Mouse (Mus musculus) heart, postnatal 0 days (tissue): ENCODE results near the gene Acaca. TPM values are rescaled to one million over a fixed set of nuclear protein-coding genes. Genes with fewer than 3 reads are reported as not detected.

Experiments used
- ATAC-seq: fragments of 200-750 bp; cut with Nextera tagmentation; 2 replicates; pipeline ENCODE4 v1.8.0; 2017; ENCODE audit warnings: low read depth, moderate number of reproducible peaks, moderate library complexity; ENCODE audit not compliant: insufficient read depth
- DNase-seq: peaks from one replicate; pipeline ENCODE4 v3.0.0-alpha.2; 2016; ENCODE audit warnings: low spot score
- H3K27ac ChIP-seq: fragments of 300-500 bp; sonication (generic); 2 replicates; pipeline ENCODE4 v1.5.1; 2014; ENCODE audit warnings: low read depth, mild to moderate bottlenecking
- H3K27me3 ChIP-seq: fragments of 300-500 bp; sonication (generic); 2 replicates; pipeline ENCODE4 v1.6.1; 2014; ENCODE audit warnings: low read length, mixed read lengths; ENCODE audit not compliant: control insufficient read depth, insufficient read depth
- H3K36me3 ChIP-seq: fragments of 300-500 bp; sonication (generic); replicated peaks from 2 replicates; pipeline ENCODE4 v1.6.1; 2014; ENCODE audit warnings: low read length, mixed read lengths; ENCODE audit not compliant: control insufficient read depth, insufficient read depth
- H3K4me1 ChIP-seq: fragments of 300-500 bp; sonication (generic); 2 replicates; pipeline ENCODE4 v1.6.1; 2014; ENCODE audit warnings: antibody characterized with exemption; ENCODE audit not compliant: control insufficient read depth, insufficient read depth
- H3K4me2 ChIP-seq: fragments of 300-500 bp; sonication (generic); 2 replicates; pipeline ENCODE4 v1.6.1; 2014; ENCODE audit warnings: low read depth, mild to moderate bottlenecking, low read length, moderate library complexity
- H3K4me3 ChIP-seq: fragments of 300-500 bp; sonication (generic); 2 replicates; pipeline ENCODE4 v1.5.1; 2014; ENCODE audit warnings: low read depth, low read length
- H3K9ac ChIP-seq: fragments of 300-500 bp; sonication (generic); replicated peaks from 2 replicates; pipeline ENCODE4 v1.6.1; 2014; ENCODE audit warnings: low read depth, low read length, mixed read lengths
- H3K9me3 ChIP-seq: fragments of 300-500 bp; sonication (generic); replicated peaks from 2 replicates; pipeline ENCODE4 v1.6.1; 2016; ENCODE audit warnings: low read length; ENCODE audit not compliant: control insufficient read depth
- CTCF ChIP-seq: IDR thresholded peaks from 2 replicates; pipeline ENCODE4 v1.5.1; 2016; ENCODE audit warnings: antibody characterized with exemption, control low read depth, low read depth
- EP300 ChIP-seq: IDR thresholded peaks from 2 replicates; pipeline ENCODE4 v1.6.1; 2016; ENCODE audit warnings: antibody characterized with exemption, low read depth
- WGBS: fragments of 180-500 bp; shearing (Covaris S2); extraction: QIAGEN DNeasy Blood & Tissue Kit; methylation state at CpG from one replicate; pipeline ENCODE4 v1.1.7; 2014; 5-methylcytosine and 5-hydroxymethylcytosine counted together
- polyA plus RNA-seq: library from polyadenylated mRNA; unstranded; fragments of >200 nt; fragmentation: Nextera tagmentation; extraction: Ambion mirVana; gene quantifications from 2 replicates; pipeline ENCODE4 v1.2.1, GENCODE M21; 2015
- total RNA-seq: library from RNA; depleted of rRNA; stranded (reverse); fragments of >200 nt; gene quantifications from 2 replicates; pipeline ENCODE4 v1.2.3, GENCODE M21; 2014; ENCODE audit warnings: low replicate concordance

The Acaca gene
- total and polyA plus RNA-seq, 2 experiments from 2014 or later, result 3.0 to 11.5 TPM

DNA sequence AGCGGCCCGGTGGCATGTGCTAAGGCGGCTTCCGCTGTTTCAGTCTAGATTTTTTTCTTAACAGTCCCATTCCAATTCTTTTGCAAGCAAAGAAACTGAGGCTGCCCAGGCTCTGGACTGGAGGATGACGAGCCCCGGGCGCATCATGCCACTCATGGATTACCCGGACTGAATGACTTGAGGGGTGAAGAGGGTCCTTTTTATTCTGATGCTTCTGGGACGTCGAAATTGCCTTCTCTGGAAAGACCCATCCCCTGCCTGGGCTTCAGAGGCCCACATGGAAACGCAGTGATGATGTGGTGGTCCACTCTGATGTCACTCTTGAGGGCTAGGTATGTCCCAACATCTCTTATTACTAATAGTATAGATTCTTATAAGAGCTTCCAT lies 320 bp downstream of the Acaca start:
- H3K27me3 ChIP-seq, result no peaks in the 10 kb centered on the region
- H3K9me3 ChIP-seq, result no peaks in the 10 kb centered on the region
- H3K36me3 ChIP-seq, result peaks cover 23% of the 10 kb centered on the region
- ATAC-seq (no peak), DNase-seq (no peak)
- TF ChIP-seq CTCF (no peak), EP300 (no peak)
- WGBS, result 4% methylated on average over 11 of the region's 11 CpGs
- no peak overlapping the region for H3K27ac ChIP-seq
- peak overlapping the region; percentile 85 for H3K4me2 ChIP-seq
- peak overlapping the region; percentile 85 for H3K9ac ChIP-seq
- peak overlapping the region; percentile 98 for H3K4me3 ChIP-seq
- H3K4me1 ChIP-seq, result no peaks in the 10 kb centered on the region

- H3K4me1 ChIP-seq, result no peaks in the 10 kb centered on the region
- no peak for TF ChIP-seq CTCF
- TF ChIP-seq EP300, result no peak
- H3K36me3 ChIP-seq, result no peaks in the 10 kb centered on the region
- H3K27me3 ChIP-seq, result no peaks in the 10 kb centered on the region
- no peak overlapping the region for H3K4me2 ChIP-seq
- H3K9me3 ChIP-seq, result no peaks in the 10 kb centered on the region
- no peak overlapping the region for H3K4me3 ChIP-seq
- 86% methylated on average over 2 of the region's 2 CpGs for WGBS
- DNase-seq (no peak), ATAC-seq (no peak)
- no peak overlapping the region for H3K27ac ChIP-seq
- H3K9ac ChIP-seq, result no peak overlapping the region
Observed at GRCm38 (mm10) chr11:84134331-84134860, 4.9 kb downstream of the Acaca start.

GRCm38 (mm10) chr11:84136453-84136852 lies 7.0 kb downstream of the Acaca start:
- no peak for DNase-seq
- 87% methylated on average over 3 of the region's 3 CpGs for WGBS
- no peak overlapping the region for H3K27ac ChIP-seq
- no peak for ATAC-seq
- no peaks in the 10 kb centered on the region for H3K27me3 ChIP-seq
- H3K4me3 ChIP-seq, result no peak overlapping the region
- no peaks in the 10 kb centered on the region for H3K4me1 ChIP-seq
- TF ChIP-seq EP300, result no peak
- no peak overlapping the region for H3K9ac ChIP-seq
- H3K9me3 ChIP-seq, result no peaks in the 10 kb centered on the region
- H3K4me2 ChIP-seq, result no peak overlapping the region
- H3K36me3 ChIP-seq, result no peaks in the 10 kb centered on the region

- Histone ChIP-seq H3K9me3 (no peaks in the 10 kb centered on the region), H3K9ac (no peak overlapping the region), H3K4me1 (no peaks in the 10 kb centered on the region), H3K27me3 (no peaks in the 10 kb centered on the region), H3K4me2 (no peak overlapping the region), H3K27ac (no peak overlapping the region), H3K4me3 (no peak overlapping the region), H3K36me3 (no peaks in the 10 kb centered on the region)
- TF ChIP-seq CTCF, result peak; percentile 71
- no peak for TF ChIP-seq EP300
- WGBS, result 38% methylated on average over 2 of the region's 2 CpGs
- no peak for ATAC-seq
- DNase-seq, result no peak
Observed at GRCm38 (mm10) chr11:84141752-84142151, 12.3 kb downstream of the Acaca start.

- Histone ChIP-seq H3K4me2 (no peak overlapping the region), H3K27ac (no peak overlapping the region), H3K4me3 (no peak overlapping the region), H3K27me3 (no peaks in the 10 kb centered on the region), H3K36me3 (no peaks in the 10 kb centered on the region), H3K9ac (no peak overlapping the region), H3K4me1 (no peaks in the 10 kb centered on the region), H3K9me3 (no peaks in the 10 kb centered on the region)
- ATAC-seq (no peak), DNase-seq (no peak)
- WGBS, result 67% methylated on average over 10 of the region's 10 CpGs
- TF ChIP-seq EP300, result no peak
- no peak for TF ChIP-seq CTCF
Observed at GRCm38 (mm10) chr11:84145201-84145798, 15.8 kb downstream of the Acaca start.

- DNase-seq (no peak), ATAC-seq (no peak)
- WGBS, result 61% methylated on average over 3 of the region's 3 CpGs
- TF ChIP-seq EP300 (no peak), CTCF (no peak)
- no peaks in the 10 kb centered on the region for H3K9me3 ChIP-seq
- no peaks in the 10 kb centered on the region for H3K4me1 ChIP-seq
- no peak overlapping the region for H3K4me3 ChIP-seq
- H3K27me3 ChIP-seq, result no peaks in the 10 kb centered on the region
- no peak overlapping the region for H3K27ac ChIP-seq
- H3K9ac ChIP-seq, result no peak overlapping the region
- no peak overlapping the region for H3K4me2 ChIP-seq
- no peaks in the 10 kb centered on the region for H3K36me3 ChIP-seq
Observed at GRCm38 (mm10) chr11:84146081-84146480, 16.6 kb downstream of the Acaca start.
